Mouse (Mus musculus) embryonic facial prominence, embryonic 14.5 days (tissue): ENCODE measurements at regions not wholly inside any gene's neighbourhood (a gene's known extent, or its start where the extent isn't known, plus 50 kb on each side); places are given as distances from the start of the nearest gene placed in this dataset.

Experiments used
- ATAC-seq: fragments of 200-750 bp; cut with Nextera tagmentation; 2 replicates; pipeline ENCODE4 v1.8.0; 2017; ENCODE audit warnings: low read depth, moderate number of reproducible peaks, moderate TSS enrichment
- DNase-seq: peaks from one replicate; pipeline ENCODE4 v3.0.0-alpha.2; 2015; ENCODE audit warnings: low spot score
- H3K27ac ChIP-seq: fragments of 300-500 bp; sonication (generic); replicated peaks from 2 replicates; pipeline ENCODE4 v1.5.1; 2014; ENCODE audit warnings: low read depth, mild to moderate bottlenecking, low read length, moderate library complexity
- H3K27me3 ChIP-seq: fragments of 300-500 bp; sonication (generic); replicated peaks from 2 replicates; pipeline ENCODE4 v1.6.1; 2014; ENCODE audit warnings: low read length; ENCODE audit not compliant: control insufficient read depth, insufficient read depth
- H3K36me3 ChIP-seq: fragments of 300-500 bp; sonication (generic); 2 replicates; pipeline ENCODE4 v1.6.1; 2014; ENCODE audit warnings: low read length, mixed read lengths; ENCODE audit not compliant: control insufficient read depth, insufficient read depth
- H3K4me1 ChIP-seq: fragments of 300-500 bp; sonication (generic); 2 replicates; pipeline ENCODE4 v1.6.1; 2014; ENCODE audit warnings: antibody characterized with exemption, low read length; ENCODE audit not compliant: control insufficient read depth, insufficient read depth
- H3K4me2 ChIP-seq: fragments of 300-500 bp; sonication (generic); 2 replicates; pipeline ENCODE4 v1.6.1; 2014; ENCODE audit warnings: low read depth, mild to moderate bottlenecking, low read length, moderate library complexity, mixed read lengths
- H3K4me3 ChIP-seq: fragments of 300-500 bp; sonication (generic); 2 replicates; pipeline ENCODE4 v1.5.1; 2014; ENCODE audit warnings: low read depth, mild to moderate bottlenecking, low read length
- H3K9ac ChIP-seq: fragments of 300-500 bp; sonication (generic); 2 replicates; pipeline ENCODE4 v1.6.1; 2014; ENCODE audit warnings: low read depth, mild to moderate bottlenecking, low read length, moderate library complexity, mixed read lengths
- H3K9me3 ChIP-seq: fragments of 300-500 bp; sonication (generic); 2 replicates; pipeline ENCODE4 v1.6.1; 2016; ENCODE audit warnings: low read length; ENCODE audit not compliant: control insufficient read depth
- whole genome bisulfite sequencing: fragments of 180-500 bp; shearing (Covaris S2); extraction: QIAGEN DNeasy Blood & Tissue Kit; methylation state at CpG from one replicate; pipeline ENCODE4 v1.1.7; 2014; 5-methylcytosine and 5-hydroxymethylcytosine counted together

GRCm38 (mm10) chr17:61520087-61520486 lies 1361.0 kb downstream of the Efna5 start:
- ATAC-seq (no peak), DNase-seq (peak; percentile 49)
- no peak overlapping the region for H3K27ac ChIP-seq
- no peak overlapping the region for H3K4me2 ChIP-seq
- no peaks in the 10 kb centered on the region for H3K27me3 ChIP-seq
- H3K9ac ChIP-seq: no peak overlapping the region
- no peak overlapping the region for H3K4me3 ChIP-seq
- H3K36me3 ChIP-seq: no peaks in the 10 kb centered on the region
- H3K4me1 ChIP-seq: no peaks in the 10 kb centered on the region
- H3K9me3 ChIP-seq: no peaks in the 10 kb centered on the region

GRCm38 (mm10) chr17:61515059-61515458 lies 1366.1 kb downstream of the Efna5 start:
- H3K27ac ChIP-seq: no peak overlapping the region
- ATAC-seq (no peak), DNase-seq (no peak)
- H3K4me1 ChIP-seq: no peaks in the 10 kb centered on the region
- no peaks in the 10 kb centered on the region for H3K27me3 ChIP-seq
- no peak overlapping the region for H3K9ac ChIP-seq
- H3K4me3 ChIP-seq: no peak overlapping the region
- H3K36me3 ChIP-seq: no peaks in the 10 kb centered on the region
- WGBS: 72% methylated on average over 1 of the region's 1 CpGs
- H3K9me3 ChIP-seq: no peaks in the 10 kb centered on the region
- H3K4me2 ChIP-seq: no peak overlapping the region

GRCm38 (mm10) chr17:61513433-61513832 lies 1367.7 kb downstream of the Efna5 start:
- 49% methylated on average over 4 of the region's 4 CpGs for WGBS
- Histone ChIP-seq H3K27ac (no peak overlapping the region), H3K4me2 (no peak overlapping the region), H3K9me3 (no peaks in the 10 kb centered on the region), H3K9ac (no peak overlapping the region), H3K4me1 (no peaks in the 10 kb centered on the region), H3K36me3 (no peaks in the 10 kb centered on the region), H3K27me3 (no peaks in the 10 kb centered on the region), H3K4me3 (no peak overlapping the region)
- ATAC-seq (no peak), DNase-seq (no peak)

- H3K27me3 ChIP-seq: no peaks in the 10 kb centered on the region
- no peak overlapping the region for H3K27ac ChIP-seq
- 53% methylated on average over 3 of the region's 3 CpGs for WGBS
- no peak overlapping the region for H3K4me2 ChIP-seq
- no peak overlapping the region for H3K4me3 ChIP-seq
- H3K9ac ChIP-seq: no peak overlapping the region
- DNase-seq (no peak), ATAC-seq (no peak)
- no peaks in the 10 kb centered on the region for H3K9me3 ChIP-seq
- H3K4me1 ChIP-seq: no peaks in the 10 kb centered on the region
- no peaks in the 10 kb centered on the region for H3K36me3 ChIP-seq
Observed at GRCm38 (mm10) chr17:61495261-61495660, 1385.9 kb downstream of the Efna5 start.

GRCm38 (mm10) chr17:61477457-61477856 lies 1403.7 kb downstream of the Efna5 start:
- ATAC-seq (no peak), DNase-seq (no peak)
- H3K4me2 ChIP-seq: no peak overlapping the region
- no peaks in the 10 kb centered on the region for H3K27me3 ChIP-seq
- no peak overlapping the region for H3K27ac ChIP-seq
- H3K4me1 ChIP-seq: no peaks in the 10 kb centered on the region
- no peak overlapping the region for H3K9ac ChIP-seq
- H3K9me3 ChIP-seq: peaks cover 37% of the 10 kb centered on the region
- no peak overlapping the region for H3K4me3 ChIP-seq
- H3K36me3 ChIP-seq: no peaks in the 10 kb centered on the region
- 94% methylated on average over 5 of the region's 5 CpGs for WGBS

- H3K4me1 ChIP-seq: no peaks in the 10 kb centered on the region
- H3K9me3 ChIP-seq: peaks cover 9% of the 10 kb centered on the region; the same call in 1 of the 2 replicates
- no peak overlapping the region for H3K9ac ChIP-seq
- no peak for DNase-seq
- H3K36me3 ChIP-seq: no peaks in the 10 kb centered on the region
- no peak overlapping the region for H3K4me3 ChIP-seq
- no peak overlapping the region for H3K4me2 ChIP-seq
- no peaks in the 10 kb centered on the region for H3K27me3 ChIP-seq
- 86% methylated on average over 11 of the region's 11 CpGs for WGBS
- no peak overlapping the region for H3K27ac ChIP-seq
- no peak for ATAC-seq
Observed at GRCm38 (mm10) chr17:61474405-61474804, 1406.7 kb downstream of the Efna5 start.

- Histone ChIP-seq H3K4me3 (no peak overlapping the region), H3K4me2 (no peak overlapping the region), H3K9me3 (0 out of 2 replicates have a peak, but pooled peaks cover 3% of the 10 kb centered on the region), H3K27ac (no peak overlapping the region), H3K36me3 (no peaks in the 10 kb centered on the region), H3K4me1 (no peaks in the 10 kb centered on the region), H3K9ac (no peak overlapping the region), H3K27me3 (no peaks in the 10 kb centered on the region)
- no peak for DNase-seq
- no peak for ATAC-seq
- 83% methylated on average over 2 of the region's 2 CpGs for WGBS
Observed at GRCm38 (mm10) chr17:61452943-61453342, 1428.2 kb downstream of the Efna5 start.

GRCm38 (mm10) chr17:61426846-61427245 lies 1454.3 kb downstream of the Efna5 start:
- Histone ChIP-seq H3K9me3 (no peaks in the 10 kb centered on the region), H3K9ac (no peak overlapping the region), H3K27ac (no peak overlapping the region), H3K4me1 (no peaks in the 10 kb centered on the region), H3K36me3 (no peaks in the 10 kb centered on the region), H3K27me3 (no peaks in the 10 kb centered on the region), H3K4me3 (no peak overlapping the region), H3K4me2 (no peak overlapping the region)
- WGBS: 66% methylated on average over 8 of the region's 8 CpGs
- no peak for ATAC-seq
- peak; percentile 11 for DNase-seq
